Mouse (Mus musculus): ENCODE measurements at regions not wholly inside any gene's neighbourhood (a gene's known extent, or its start where the extent isn't known, plus 50 kb on each side); places are given as distances from the start of the nearest gene placed in this dataset.

- Histone ChIP-seq H3K4me3 (ENCODE audit: insufficient read depth, poor library complexity, severe bottlenecking) (no peak overlapping the region), H3K79me3 (ENCODE audit: low read depth) (no peaks in the 10 kb centered on the region), H3K27me3 (ENCODE audit: control insufficient read depth, insufficient read depth, insufficient read length) (no peaks in the 10 kb centered on the region), H3K36me3 (ENCODE audit: control insufficient read depth, insufficient read depth) (no peaks in the 10 kb centered on the region), H3K79me2 (ENCODE audit: control insufficient read depth, insufficient read depth) (no peaks in the 10 kb centered on the region), H3ac (ENCODE audit: control insufficient read depth, insufficient read length, low read depth) (no peak overlapping the region)
- TF ChIP-seq MYOD1 (IDR thresholded peaks at IDR 0.05; ENCODE audit: control insufficient read depth, insufficient read length, low read depth) (no peak), MAX (IDR thresholded peaks at IDR 0.05) (no peak), USF1 (IDR thresholded peaks at IDR 0.05; ENCODE audit: low read depth) (no peak), CTCF (IDR thresholded peaks at IDR 0.05; ENCODE audit: control insufficient read depth, insufficient read depth, insufficient read length) (no peak), MYOG (IDR thresholded peaks at IDR 0.05; ENCODE audit: control insufficient read depth, extremely low read depth, insufficient read length) (no peak), CEBPB (IDR thresholded peaks at IDR 0.05; ENCODE audit: low read depth) (no peak), FOSL1 (IDR thresholded peaks at IDR 0.05; ENCODE audit: insufficient read depth, low read length, poor library complexity, severe bottlenecking) (no peak)
These were observed 90.1 kb upstream of the Hs6st1 start for GRCm38 (mm10) chr1:35978116-35978515.

- H3K27me3 ChIP-seq (ENCODE audit: control insufficient read depth, insufficient read depth, insufficient read length), result no peaks in the 10 kb centered on the region
- no peak for TF ChIP-seq CTCF (IDR thresholded peaks at IDR 0.05; ENCODE audit: control insufficient read depth, insufficient read depth, insufficient read length)
- TF ChIP-seq FOSL1 (IDR thresholded peaks at IDR 0.05; ENCODE audit: insufficient read depth, low read length, poor library complexity, severe bottlenecking), result no peak
- no peak for TF ChIP-seq MAX (IDR thresholded peaks at IDR 0.05)
- TF ChIP-seq CEBPB (IDR thresholded peaks at IDR 0.05; ENCODE audit: low read depth), result no peak
- TF ChIP-seq MYOD1 (IDR thresholded peaks at IDR 0.05; ENCODE audit: control insufficient read depth, insufficient read length, low read depth), result no peak
- no peak for TF ChIP-seq USF1 (IDR thresholded peaks at IDR 0.05; ENCODE audit: low read depth)
- no peak for TF ChIP-seq MYOG (IDR thresholded peaks at IDR 0.05; ENCODE audit: control insufficient read depth, extremely low read depth, insufficient read length)
- no peaks in the 10 kb centered on the region for H3K79me2 ChIP-seq (ENCODE audit: control insufficient read depth, insufficient read depth)
- H3K4me3 ChIP-seq (ENCODE audit: insufficient read depth, poor library complexity, severe bottlenecking), result no peak overlapping the region
- no peaks in the 10 kb centered on the region for H3K79me3 ChIP-seq (ENCODE audit: low read depth)
- no peaks in the 10 kb centered on the region for H3K36me3 ChIP-seq (ENCODE audit: control insufficient read depth, insufficient read depth)
- no peak overlapping the region for H3ac ChIP-seq (ENCODE audit: control insufficient read depth, insufficient read length, low read depth)
These were observed 89.4 kb upstream of the Hs6st1 start for GRCm38 (mm10) chr1:35978766-35979165.

GRCm38 (mm10) chr1:35981226-35981625 is 87.0 kb upstream of the Hs6st1 start:
- Histone ChIP-seq H3K79me2 (ENCODE audit: control insufficient read depth, insufficient read depth) (no peaks in the 10 kb centered on the region), H3K27me3 (ENCODE audit: control insufficient read depth, insufficient read depth, insufficient read length) (no peaks in the 10 kb centered on the region), H3K79me3 (ENCODE audit: low read depth) (no peaks in the 10 kb centered on the region), H3ac (ENCODE audit: control insufficient read depth, insufficient read length, low read depth) (no peak overlapping the region), H3K36me3 (ENCODE audit: control insufficient read depth, insufficient read depth) (no peaks in the 10 kb centered on the region), H3K4me3 (ENCODE audit: insufficient read depth, poor library complexity, severe bottlenecking) (no peak overlapping the region)
- TF ChIP-seq USF1 (IDR thresholded peaks at IDR 0.05; ENCODE audit: low read depth) (no peak), FOSL1 (IDR thresholded peaks at IDR 0.05; ENCODE audit: insufficient read depth, low read length, poor library complexity, severe bottlenecking) (no peak), MYOG (IDR thresholded peaks at IDR 0.05; ENCODE audit: control insufficient read depth, extremely low read depth, insufficient read length) (no peak), CTCF (IDR thresholded peaks at IDR 0.05; ENCODE audit: control insufficient read depth, insufficient read depth, insufficient read length) (no peak), MYOD1 (IDR thresholded peaks at IDR 0.05; ENCODE audit: control insufficient read depth, insufficient read length, low read depth) (no peak), CEBPB (IDR thresholded peaks at IDR 0.05; ENCODE audit: low read depth) (no peak), MAX (IDR thresholded peaks at IDR 0.05) (no peak)

GRCm38 (mm10) chr1:35983361-35983760 is 84.8 kb upstream of the Hs6st1 start:
- no peak for TF ChIP-seq FOSL1 (IDR thresholded peaks at IDR 0.05; ENCODE audit: insufficient read depth, low read length, poor library complexity, severe bottlenecking)
- no peak for TF ChIP-seq CEBPB (IDR thresholded peaks at IDR 0.05; ENCODE audit: low read depth)
- no peak for TF ChIP-seq USF1 (IDR thresholded peaks at IDR 0.05; ENCODE audit: low read depth)
- TF ChIP-seq MAX (IDR thresholded peaks at IDR 0.05), result no peak
- no peak for TF ChIP-seq MYOD1 (IDR thresholded peaks at IDR 0.05; ENCODE audit: control insufficient read depth, insufficient read length, low read depth)
- no peak for TF ChIP-seq MYOG (IDR thresholded peaks at IDR 0.05; ENCODE audit: control insufficient read depth, extremely low read depth, insufficient read length)
- no peak for TF ChIP-seq CTCF (IDR thresholded peaks at IDR 0.05; ENCODE audit: control insufficient read depth, insufficient read depth, insufficient read length)
- H3ac ChIP-seq (ENCODE audit: control insufficient read depth, insufficient read length, low read depth), result no peak overlapping the region
- no peaks in the 10 kb centered on the region for H3K36me3 ChIP-seq (ENCODE audit: control insufficient read depth, insufficient read depth)
- H3K27me3 ChIP-seq (ENCODE audit: control insufficient read depth, insufficient read depth, insufficient read length), result no peaks in the 10 kb centered on the region
- H3K79me2 ChIP-seq (ENCODE audit: control insufficient read depth, insufficient read depth), result no peaks in the 10 kb centered on the region
- H3K79me3 ChIP-seq (ENCODE audit: low read depth), result no peaks in the 10 kb centered on the region
- no peak overlapping the region for H3K4me3 ChIP-seq (ENCODE audit: insufficient read depth, poor library complexity, severe bottlenecking)

- TF ChIP-seq MYOD1 (IDR thresholded peaks at IDR 0.05; ENCODE audit: control insufficient read depth, insufficient read length, low read depth) (no peak), MYOG (IDR thresholded peaks at IDR 0.05; ENCODE audit: control insufficient read depth, extremely low read depth, insufficient read length) (no peak), MAX (IDR thresholded peaks at IDR 0.05) (no peak), FOSL1 (IDR thresholded peaks at IDR 0.05; ENCODE audit: insufficient read depth, low read length, poor library complexity, severe bottlenecking) (no peak), CTCF (IDR thresholded peaks at IDR 0.05; ENCODE audit: control insufficient read depth, insufficient read depth, insufficient read length) (no peak), CEBPB (IDR thresholded peaks at IDR 0.05; ENCODE audit: low read depth) (no peak), USF1 (IDR thresholded peaks at IDR 0.05; ENCODE audit: low read depth) (no peak)
- Histone ChIP-seq H3ac (ENCODE audit: control insufficient read depth, insufficient read length, low read depth) (no peak overlapping the region), H3K79me2 (ENCODE audit: control insufficient read depth, insufficient read depth) (no peaks in the 10 kb centered on the region), H3K79me3 (ENCODE audit: low read depth) (no peaks in the 10 kb centered on the region), H3K36me3 (ENCODE audit: control insufficient read depth, insufficient read depth) (no peaks in the 10 kb centered on the region), H3K4me3 (ENCODE audit: insufficient read depth, poor library complexity, severe bottlenecking) (no peak overlapping the region), H3K27me3 (ENCODE audit: control insufficient read depth, insufficient read depth, insufficient read length) (no peaks in the 10 kb centered on the region)
These were observed 82.9 kb upstream of the Hs6st1 start for GRCm38 (mm10) chr1:35985318-35985717.

GRCm38 (mm10) chr1:35986666-35987065 is 81.5 kb upstream of the Hs6st1 start:
- H3K79me2 ChIP-seq (ENCODE audit: control insufficient read depth, insufficient read depth), result no peaks in the 10 kb centered on the region

More at GRCm38 (mm10) chr1:35986666-35987065, 81.5 kb upstream of the Hs6st1 start:
- Histone ChIP-seq H3K27me3 (ENCODE audit: control insufficient read depth, insufficient read depth, insufficient read length) (no peaks in the 10 kb centered on the region), H3ac (ENCODE audit: control insufficient read depth, insufficient read length, low read depth) (no peak overlapping the region), H3K79me3 (ENCODE audit: low read depth) (no peaks in the 10 kb centered on the region), H3K36me3 (ENCODE audit: control insufficient read depth, insufficient read depth) (no peaks in the 10 kb centered on the region), H3K4me3 (ENCODE audit: insufficient read depth, poor library complexity, severe bottlenecking) (no peak overlapping the region)
- TF ChIP-seq MYOG (IDR thresholded peaks at IDR 0.05; ENCODE audit: control insufficient read depth, extremely low read depth, insufficient read length) (no peak), CEBPB (IDR thresholded peaks at IDR 0.05; ENCODE audit: low read depth) (no peak), MYOD1 (IDR thresholded peaks at IDR 0.05; ENCODE audit: control insufficient read depth, insufficient read length, low read depth) (no peak), CTCF (IDR thresholded peaks at IDR 0.05; ENCODE audit: control insufficient read depth, insufficient read depth, insufficient read length) (no peak), MAX (IDR thresholded peaks at IDR 0.05) (no peak)

All from C2C12 (cell line).